7 mouse cellular contexts compared by ENCODE assay signal in genomic region chr1:72313399-72314039, GRCm38 (mm10). TPM values are rescaled to one million over a fixed set of nuclear protein-coding genes. Genes with fewer than 3 reads are reported as not detected.
DNase-seq lines count a peak whose midpoint lies in the region; TF ChIP-seq lines count a peak whose summit lies in the region.

No protein-coding gene starts in this region.

- peaks cover 0 to 5% of the 10 kb centered on the region in 2 experiments; a peak in 3 of 4 replicates for H3K4me1 ChIP-seq in MEL (ENCODE audit: control insufficient read depth in 1 of 2, insufficient read depth in 2 of 2, low read length in 2 of 2)

- TF ChIP-seq POLR2A in MEL (IDR thresholded peaks at IDR 0.05; ENCODE audit: control insufficient read depth in 1 of 2, insufficient read depth in 1 of 2, low read depth in 1 of 2, low read length in 2 of 2, poor library complexity in 1 of 2) = no peak

- TF ChIP-seq EP300 in MEL (IDR thresholded peaks at IDR 0.05; ENCODE audit: low read depth in 1 of 2, low read length in 2 of 2) = no peak

- H3K9me3 ChIP-seq in MEL (replicated peaks; ENCODE audit: insufficient read depth, low read length) = no peaks in the 10 kb centered on the region

- H3K4me3 ChIP-seq in left cerebral cortex, adult 2 months = no peak overlapping the region
- no peak overlapping the region for H3K4me3 ChIP-seq in MEL (ENCODE audit: control insufficient read depth in 1 of 2, insufficient read depth in 1 of 2, low read depth in 2 of 2, low read length in 2 of 2)

- peaks cover 2% of the 10 kb centered on the region; the same call in 1 of the 2 replicates for H3K79me2 ChIP-seq in MEL (ENCODE audit: control insufficient read depth, insufficient read depth, low read length, poor library complexity)

- no peak for DNase-seq in left cerebral cortex, adult 2 months (ENCODE audit: extremely low spot score in 1 of 2, low spot score in 2 of 2)
- DNase-seq in left cerebral cortex, adult 8-10 months (ENCODE audit: low spot score in 2 of 2) = no peak
- peak; percentile 73 for DNase-seq in MEL (ENCODE audit: low read depth, low spot score)
- peak; percentile 41 for DNase-seq in embryo, embryonic 10 days (ENCODE audit: low spot score)
- DNase-seq in mesoderm, embryonic 11.5 days (ENCODE audit: low read depth, low spot score) = peak; percentile 54
- no peak for DNase-seq in frontal cortex, postnatal 25 days (ENCODE audit: low spot score in 2 of 2)
- no peak for DNase-seq in adrenal gland, postnatal 25 days

- H3K27ac ChIP-seq in left cerebral cortex, adult 2 months = no peak overlapping the region
- no peak overlapping the region for H3K27ac ChIP-seq in MEL (ENCODE audit: control insufficient read depth, low read depth, low read length)

- no peak overlapping the region for H3K9ac ChIP-seq in MEL (ENCODE audit: control insufficient read depth, low read depth, low read length, poor library complexity, severe bottlenecking)

- TF ChIP-seq RAD21 in MEL (IDR thresholded peaks at IDR 0.05; ENCODE audit: low read depth, low read length) = peak; percentile 64

- intact Hi-C loops in left cerebral cortex, adult 2 months (cut with DNase I) = no loop called here

- H3K27me3 ChIP-seq in MEL (ENCODE audit: control insufficient read depth in 1 of 2, insufficient read depth in 2 of 2, low read length in 2 of 2) = no peaks in the 10 kb centered on the region

- peak; percentile 85 for TF ChIP-seq CTCF in left cerebral cortex, adult 2 months (IDR thresholded peaks at IDR 0.05)
- TF ChIP-seq CTCF in MEL (IDR thresholded peaks at IDR 0.05 in 2 of 3, conservative IDR thresholded peaks at IDR 0.05 in 1 of 3; ENCODE audit: control insufficient read depth in 1 of 3, insufficient read depth in 1 of 3, low read depth in 2 of 3, low read length in 3 of 3, poor library complexity in 1 of 3, severe bottlenecking in 1 of 3) = peak; percentile 35 to 73 (median 72)

- H3K36me3 ChIP-seq in MEL (ENCODE audit: control insufficient read depth in 1 of 2, insufficient read depth in 2 of 2, low read length in 2 of 2) = peaks cover 5% of the 10 kb centered on the region in 2 experiments

TF ChIP-seq in MEL, 35 proteins besides CTCF, POLR2A, EP300 and RAD21:
- TF ChIP-seq MAZ (IDR thresholded peaks at IDR 0.05; ENCODE audit: low read depth, low read length) = no peak
- TF ChIP-seq SMC3 (IDR thresholded peaks at IDR 0.05; ENCODE audit: low read depth, low read length) = peak; percentile 51
- TF ChIP-seq MEF2A (IDR thresholded peaks at IDR 0.05; ENCODE audit: extremely low read depth, insufficient replicate concordance, low read depth, low read length, poor library complexity, severe bottlenecking) = no peak
- TF ChIP-seq SIN3A (IDR thresholded peaks at IDR 0.05; ENCODE audit: low read length) = no peak
- TF ChIP-seq NRF1 (IDR thresholded peaks at IDR 0.05; ENCODE audit: insufficient read depth, low read depth, low read length, poor library complexity, severe bottlenecking) = no peak
- TF ChIP-seq GABPA (IDR thresholded peaks at IDR 0.05; ENCODE audit: low read depth, low read length) = no peak
- TF ChIP-seq MAX (IDR thresholded peaks at IDR 0.05; ENCODE audit: low read length) = no peak
- no peak for TF ChIP-seq USF1 (IDR thresholded peaks at IDR 0.05; ENCODE audit: low read depth, low read length)
TF ChIP-seq in MEL: peak in this region for 1.

RNA-seq across cellular contexts. Expression of gene Xrcc5, which starts 6.3 kb away (rescaled TPM):
- total RNA-seq in left cerebral cortex, adult 2 months (2021) = 10 to 100 TPM; 16.9 to 18.2 TPM
- 10 to 100 TPM; 19.3 to 22.2 (median 19.4) TPM for total RNA-seq in left cerebral cortex, adult 8-10 months (2022)
- 47.2 and 50.6 TPM in 2 replicates for total RNA-seq in MEL (2012; rRNA removed)
- 10 to 100 TPM in 1 of 2 experiments, not detected in 1; 32.7 TPM for polyA plus RNA-seq in MEL (2012; ENCODE audit: insufficient read depth in 1 of 2, insufficient read length in 2 of 2, low read depth in 1 of 2, low replicate concordance in 2 of 2, missing spikeins in 1 of 2)
- 10.7 and 13.2 TPM in 2 replicates for total RNA-seq in adrenal gland, postnatal 25 days (2021)

RNA-seq across cellular contexts. Expression of gene Tmem169, which starts 29.4 kb away (rescaled TPM):
- total RNA-seq in left cerebral cortex, adult 2 months (2021) = 10 to 100 TPM; 17.7 to 19.4 TPM
- total RNA-seq in left cerebral cortex, adult 8-10 months (2022) = 10 to 100 TPM; 13.4 to 16.3 (median 14.8) TPM
- total RNA-seq in MEL (2012; rRNA removed) = not detected in 2 replicates
- under 1 TPM in 1 of 2 experiments, not detected in 1; 0.06 TPM for polyA plus RNA-seq in MEL (2012; ENCODE audit: insufficient read depth in 1 of 2, insufficient read length in 2 of 2, low read depth in 1 of 2, low replicate concordance in 2 of 2, missing spikeins in 1 of 2)
- total RNA-seq in adrenal gland, postnatal 25 days (2021) = 0.71 and 1.1 TPM in 2 replicates

RNA-seq across cellular contexts. Expression of gene Pecr, which starts 29.4 kb away (rescaled TPM):
- total RNA-seq in left cerebral cortex, adult 2 months (2021) = 1 to 10 TPM; 4.8 to 5.6 TPM
- 1 to 10 TPM; 6.0 to 9.5 (median 6.2) TPM for total RNA-seq in left cerebral cortex, adult 8-10 months (2022)
- total RNA-seq in MEL (2012; rRNA removed) = 10.4 and 10.7 TPM in 2 replicates
- 10 to 100 TPM in 1 of 2 experiments, not detected in 1; 15.5 TPM for polyA plus RNA-seq in MEL (2012; ENCODE audit: insufficient read depth in 1 of 2, insufficient read length in 2 of 2, low read depth in 1 of 2, low replicate concordance in 2 of 2, missing spikeins in 1 of 2)
- total RNA-seq in adrenal gland, postnatal 25 days (2021) = 31.0 and 38.9 TPM in 2 replicates

Comparison
In these comparisons a context has a peak if more than half of its experiments do, and no peak if none do; other contexts are left out.
1. DNase-seq: peak in MEL (single experiment), embryo, embryonic 10 days (single experiment) and mesoderm, embryonic 11.5 days (single experiment); none in left cerebral cortex, adult 2 months (0 of 2), left cerebral cortex, adult 8-10 months (0 of 2), frontal cortex, postnatal 25 days (0 of 2) and adrenal gland, postnatal 25 days (single experiment).